Mouse (Mus musculus) testis, adult 2 months (tissue): ENCODE data around the gene Hnrnpf.

ENCODE experiments used
- CTCF ChIP-seq: fragments of 200-500 bp; IDR thresholded peaks from 2 replicates; pipeline ENCODE4 v1.5.1; 2012; ENCODE audit warnings: low read depth, mild to moderate bottlenecking, inconsistent platforms, low read length, moderate library complexity; ENCODE audit not compliant: control insufficient read depth, insufficient read depth, insufficient replicate concordance
- POLR2A ChIP-seq: fragments of 200-500 bp; IDR thresholded peaks from 2 replicates; pipeline ENCODE4 v1.6.1; 2012; ENCODE audit warnings: low read depth, mild to moderate bottlenecking, inconsistent platforms, low read length, moderate library complexity; ENCODE audit not compliant: control insufficient read depth

GRCm38 (mm10) chr6:117879408-117880115, 20.6 kb upstream of the Hnrnpf start:
- TF ChIP-seq POLR2A = peak; percentile 68
- peak; percentile 100 for TF ChIP-seq CTCF
